Mouse (Mus musculus): ENCODE measurements around the gene Armcx5. TPM values are rescaled to one million over a fixed set of nuclear protein-coding genes. Genes with fewer than 3 reads are reported as not detected.

The Armcx5 gene
- total RNA-seq, 2 experiments from 2014 or later: 6.4 to 6.5 TPM

Small RNA genes within 50 kb of the gene (microRNA-seq; reads per million reads assigned to microRNA genes)
- gene Mir1970 (0 reads per million in 2 experiments), gene Mir7646 (0 reads per million in 2 experiments)

Other genes with a start within 250 kb of the Armcx5 start
- gene AV320801, start 248.1 kb upstream of the Armcx5 start, total RNA-seq (2021): not detected
- gene Nxf7, start 144.0 kb upstream of the Armcx5 start, total RNA-seq (2021): under 1 TPM in 1 of 2 experiments, not detected in 1; 0.10 TPM
- not detected for gene Prame, start 115.0 kb upstream of the Armcx5 start, total RNA-seq (2021)
- gene Tcp11x2, start 48.9 kb upstream of the Armcx5 start, total RNA-seq (2021): not detected
- gene Tmsb15a, start 17.5 kb upstream of the Armcx5 start, total RNA-seq (2021): not detected
- gene Gprasp1, start within 50 bp of the Armcx5 start, total RNA-seq (2021): 10 to 100 TPM; 17.8 to 21.5 TPM
- gene Bhlhb9, start 54.9 kb downstream of the Armcx5 start, total RNA-seq (2021): 10 to 100 TPM; 16.1 to 26.6 TPM
- gene Gprasp2, start 96.3 kb downstream of the Armcx5 start, total RNA-seq (2021): 1 to 10 TPM; 2.9 TPM

All from heart, postnatal 14 days (tissue).